Mouse (Mus musculus): ENCODE results near the gene Rfx2. TPM values are rescaled to one million over a fixed set of nuclear protein-coding genes. Genes with fewer than 3 reads are reported as not detected.
A peak's percentile ranks its signal among the peaks of the same experiment; 100 is the strongest.

Rfx2 gene
- total RNA-seq, 2 experiments from 2014 or later, result 3.0 to 4.2 TPM

DNA sequence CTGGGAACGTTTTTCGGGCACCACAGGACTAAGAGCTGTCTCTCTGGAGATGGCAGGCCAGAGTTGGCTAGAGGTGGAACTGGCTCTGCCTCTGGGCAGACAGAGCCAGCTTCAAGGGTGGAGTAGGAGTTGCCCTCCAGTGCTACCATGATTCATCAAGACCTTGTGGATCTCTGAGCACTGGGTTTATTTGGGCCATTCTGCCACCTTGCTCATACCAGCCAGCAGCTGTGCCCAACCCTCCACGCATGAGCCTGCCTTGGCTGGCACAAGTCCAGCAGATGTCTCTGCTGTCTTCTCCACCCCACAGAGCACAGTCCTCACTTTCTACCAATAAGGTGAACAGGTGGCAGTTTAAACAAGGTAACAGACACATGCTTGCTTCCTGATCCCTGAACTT, 41.9 kb downstream of the Rfx2 start:
- DNase-seq (ENCODE audit: low spot score in 2 of 2), result no peak

GRCm38 (mm10) chr17:56780291-56780978, 50.4 kb downstream of the Rfx2 start:
- no peak for DNase-seq (ENCODE audit: low spot score in 2 of 2)

DNA sequence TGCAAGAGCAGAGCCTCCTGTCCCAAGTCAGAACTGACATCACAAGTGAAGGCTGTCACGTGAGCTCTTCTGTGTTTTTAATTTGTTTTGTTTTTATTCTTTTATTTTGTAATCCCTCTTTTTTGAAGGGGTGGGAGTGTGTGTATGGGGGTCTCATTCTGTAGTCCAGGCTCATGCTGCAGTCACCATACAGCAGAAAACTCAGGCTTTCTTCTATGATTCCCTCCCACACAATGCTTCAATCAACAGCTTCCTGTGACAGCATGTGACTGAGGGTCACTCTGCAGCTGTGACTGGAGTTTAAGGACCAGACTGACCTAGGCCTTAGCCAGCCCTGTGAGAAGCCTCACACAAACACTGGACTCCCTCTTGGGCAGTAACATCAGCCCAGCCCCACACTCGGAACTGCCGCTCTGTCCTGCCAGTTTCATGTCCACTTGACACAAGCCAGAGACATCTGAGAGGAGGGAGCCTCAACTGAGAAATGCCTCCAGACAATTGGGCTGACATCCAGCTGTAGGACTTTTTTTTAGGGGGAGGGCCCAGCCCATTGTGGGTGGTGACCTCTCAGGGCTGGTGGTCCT, 51.9 kb downstream of the Rfx2 start:
- DNase-seq (ENCODE audit: low spot score in 2 of 2), result no peak

DNA sequence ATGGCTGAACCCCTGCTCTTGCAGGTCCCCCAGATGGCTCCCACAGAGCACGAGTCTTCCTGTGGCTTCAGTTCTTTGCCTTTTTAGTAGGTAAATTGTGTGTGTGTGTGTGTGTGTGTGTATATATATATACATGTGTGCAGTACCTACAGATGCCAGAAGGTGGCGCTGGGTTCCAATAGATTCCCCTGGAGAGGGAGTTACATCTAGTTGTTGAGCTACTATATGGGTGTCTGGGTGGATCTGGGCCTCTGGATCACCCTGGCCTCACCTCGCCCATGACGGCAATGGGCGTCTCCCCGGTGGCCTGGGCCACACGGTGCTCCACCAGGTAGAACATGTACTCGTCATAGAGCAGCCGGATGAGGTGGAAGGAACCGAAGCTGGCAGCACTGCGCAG, 53.2 kb downstream of the Rfx2 start:
- no peak for DNase-seq (ENCODE audit: low spot score in 2 of 2)

- no peak for DNase-seq (ENCODE audit: low spot score in 2 of 2)
Observed at GRCm38 (mm10) chr17:56769950-56770349, 60.9 kb downstream of the Rfx2 start, which contains the start of gene Prr22. Prr22 (plus strand) TSS chr17:56770250.

- DNase-seq (ENCODE audit: low spot score in 2 of 2), result no peak
Observed at GRCm38 (mm10) chr17:56768941-56769340, 61.9 kb downstream of the Rfx2 start.

- DNase-seq (ENCODE audit: low spot score in 2 of 2), result no peak
Observed at GRCm38 (mm10) chr17:56767531-56768135, 63.2 kb downstream of the Rfx2 start.

DNA sequence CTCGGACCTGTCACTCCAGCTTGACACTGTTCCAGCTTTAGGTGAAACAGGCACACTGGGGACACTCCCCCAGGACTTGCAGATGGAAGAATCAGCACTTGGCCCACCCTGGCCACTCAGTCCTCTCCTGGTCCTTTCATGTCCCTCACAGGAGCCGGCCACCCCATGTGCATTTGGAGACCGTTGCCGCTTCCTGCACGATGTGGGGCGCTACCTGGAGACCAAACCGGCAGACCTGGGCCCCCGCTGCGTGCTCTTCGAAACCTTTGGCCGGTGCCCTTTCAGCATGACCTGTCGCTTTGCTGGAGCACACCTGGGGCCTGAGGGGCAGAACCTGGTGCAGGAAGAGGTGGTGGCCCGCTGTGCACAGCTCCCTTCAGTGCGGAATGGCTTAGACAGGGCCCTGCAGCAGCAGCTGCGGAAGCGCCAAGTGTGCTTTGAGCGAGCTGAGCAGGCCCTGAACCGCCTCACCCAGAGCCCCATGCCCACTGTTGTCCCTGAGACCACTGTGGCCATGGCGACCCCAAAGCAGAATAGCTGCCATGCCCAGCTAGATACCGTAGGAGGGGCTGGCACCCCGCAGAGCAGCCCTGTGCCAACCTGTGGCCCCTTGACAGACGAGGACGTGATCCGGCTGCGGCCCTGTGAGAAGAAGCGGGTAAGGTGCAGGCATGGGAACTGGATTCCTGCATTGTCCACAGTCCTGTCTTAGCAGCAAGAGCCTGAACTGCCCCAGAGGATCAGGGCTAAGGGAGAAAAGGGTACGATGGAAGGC, 64.0 kb downstream of the Rfx2 start:
- no peak for DNase-seq (ENCODE audit: low spot score in 2 of 2)

DNA sequence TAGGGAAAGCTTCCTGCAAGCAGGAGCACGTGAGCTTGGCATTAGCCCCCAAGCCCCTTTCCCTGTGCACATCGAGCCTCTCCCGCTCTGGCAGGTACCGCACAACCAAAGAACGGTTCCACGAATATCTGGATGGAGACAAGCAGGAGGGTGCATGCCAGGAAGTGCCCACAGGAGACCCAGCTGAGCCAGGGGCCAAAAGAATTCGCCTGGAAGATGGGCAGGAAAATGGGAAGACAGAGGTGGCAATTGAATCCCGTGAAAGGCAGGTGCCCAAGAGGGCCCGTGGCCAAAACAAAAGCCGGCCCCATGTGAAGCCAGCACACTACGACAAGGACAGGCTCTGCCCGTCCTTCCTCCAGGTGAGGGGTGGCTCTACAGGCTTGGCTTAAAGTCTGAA, 65.4 kb downstream of the Rfx2 start:
- DNase-seq (ENCODE audit: low spot score in 2 of 2), result no peak

DNA sequence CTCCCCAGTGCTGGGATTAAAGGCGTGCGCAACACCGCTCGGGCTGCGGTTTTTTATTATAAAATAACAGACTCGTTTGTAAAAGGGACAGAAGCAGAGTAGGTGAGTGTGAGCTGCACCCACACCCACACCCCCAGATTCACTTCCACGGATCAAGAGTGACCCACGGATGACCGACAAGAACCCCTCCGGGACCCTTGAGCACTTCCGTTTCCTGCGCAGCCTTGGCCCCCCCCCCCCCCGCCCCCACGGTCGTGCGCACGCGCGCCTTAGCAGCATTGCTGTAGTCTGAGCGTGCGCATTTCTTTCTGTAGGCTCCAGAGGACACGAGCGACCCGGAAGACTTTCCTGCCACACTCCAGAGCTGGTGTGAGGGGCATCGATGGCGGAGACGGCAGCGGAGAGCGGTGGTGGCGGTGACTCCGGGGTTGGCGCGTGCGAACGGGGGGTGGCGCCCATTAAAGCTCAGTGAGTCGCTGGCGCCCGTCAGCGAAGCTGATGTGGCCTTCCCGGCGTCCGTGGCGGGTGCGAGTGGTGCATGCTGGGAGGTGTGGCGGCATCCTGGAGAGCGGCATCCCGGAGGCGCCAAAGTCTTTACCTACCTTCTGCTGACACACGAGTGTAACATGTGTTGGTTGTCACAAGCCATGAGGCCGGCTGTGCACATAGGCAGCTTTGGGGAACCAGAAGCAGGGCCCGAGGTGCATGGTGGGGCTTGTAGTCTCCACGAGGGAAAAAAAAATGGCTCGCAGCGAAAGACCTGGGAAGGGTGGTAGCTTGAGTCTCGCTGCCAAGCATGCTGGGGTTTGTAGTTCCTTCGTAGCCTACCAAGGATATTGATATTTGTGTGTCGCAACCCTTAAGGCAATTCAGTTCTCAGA, 66.1 kb downstream of the Rfx2 start, which contains the start of gene Dus3l:
TSS of gene Dus3l (plus strand) at position 284 of the 881 bp plus-strand sequence.
- DNase-seq (ENCODE audit: low spot score in 2 of 2), result peak; percentile 93 to 97

GRCm38 (mm10) chr17:56763741-56764250, 67.0 kb downstream of the Rfx2 start:
- peak in 1 of 2 experiments; percentile 16 for DNase-seq (ENCODE audit: low spot score in 2 of 2)

DNA sequence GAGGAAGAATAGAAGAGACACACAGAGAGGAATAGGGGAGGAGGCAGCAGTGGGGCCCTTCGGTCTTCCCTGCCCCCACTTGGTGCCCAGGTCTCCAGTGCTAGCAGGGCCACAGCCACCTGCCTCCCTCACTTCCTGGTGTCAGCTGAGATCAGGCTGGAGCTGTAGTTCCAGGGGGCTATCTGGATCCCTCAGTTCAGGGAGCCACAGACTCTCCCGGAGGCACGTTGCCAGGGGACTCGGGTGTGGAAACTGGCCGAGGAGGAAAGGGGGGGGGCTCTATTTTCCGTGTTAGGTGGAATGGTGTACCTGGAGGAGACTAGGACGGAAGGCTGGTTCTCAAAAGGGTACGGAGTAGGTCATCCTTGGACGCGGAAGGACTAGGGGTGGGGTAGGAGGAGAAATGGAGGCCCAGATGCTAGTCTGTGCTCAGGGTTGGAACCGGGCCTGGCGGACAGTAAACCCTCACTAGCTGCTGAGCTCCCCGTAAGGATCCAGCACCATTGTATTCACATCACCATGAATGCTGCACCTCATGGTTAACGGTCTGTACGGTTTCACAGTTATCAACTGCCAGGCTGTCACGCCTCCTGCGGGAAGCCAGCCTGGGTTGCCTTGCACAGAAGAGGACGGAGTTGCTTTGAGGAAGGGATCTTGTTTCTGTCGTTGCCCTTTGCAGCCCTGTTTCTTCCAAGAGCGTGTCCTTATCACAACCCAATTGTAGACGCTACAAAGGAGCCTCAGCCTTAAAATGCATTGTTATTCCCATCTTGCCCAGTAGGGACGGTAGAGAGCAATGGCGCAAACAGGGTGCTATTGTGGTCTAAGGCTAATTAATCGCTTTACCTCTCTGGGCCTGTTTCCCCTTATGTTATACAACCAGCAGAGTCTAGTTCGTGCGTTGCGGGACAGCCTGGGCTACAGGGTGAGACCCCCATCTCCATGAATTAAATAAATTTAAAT, 67.8 kb downstream of the Rfx2 start:
- DNase-seq (ENCODE audit: low spot score in 2 of 2), result peak; percentile 66 to 68

GRCm38 (mm10) chr17:56761991-56762410, 68.8 kb downstream of the Rfx2 start:
- DNase-seq (ENCODE audit: low spot score in 2 of 2), result peak; percentile 79 to 89

GRCm38 (mm10) chr17:56761077-56761476, 69.7 kb downstream of the Rfx2 start:
- no peak for DNase-seq (ENCODE audit: low spot score in 2 of 2)

GRCm38 (mm10) chr17:56759261-56759660, 71.6 kb downstream of the Rfx2 start:
- DNase-seq (ENCODE audit: low spot score in 2 of 2), result no peak

- DNase-seq (ENCODE audit: low spot score in 2 of 2), result peak; percentile 45 to 67
Observed at GRCm38 (mm10) chr17:56758132-56758531, 72.7 kb downstream of the Rfx2 start.

- DNase-seq (ENCODE audit: low spot score in 2 of 2), result peak in 1 of 2 experiments; percentile 54
Observed at GRCm38 (mm10) chr17:56757416-56758123, 73.2 kb downstream of the Rfx2 start, which contains the start of gene Nrtn. Nrtn (minus strand) TSS chr17:56757530.

DNA sequence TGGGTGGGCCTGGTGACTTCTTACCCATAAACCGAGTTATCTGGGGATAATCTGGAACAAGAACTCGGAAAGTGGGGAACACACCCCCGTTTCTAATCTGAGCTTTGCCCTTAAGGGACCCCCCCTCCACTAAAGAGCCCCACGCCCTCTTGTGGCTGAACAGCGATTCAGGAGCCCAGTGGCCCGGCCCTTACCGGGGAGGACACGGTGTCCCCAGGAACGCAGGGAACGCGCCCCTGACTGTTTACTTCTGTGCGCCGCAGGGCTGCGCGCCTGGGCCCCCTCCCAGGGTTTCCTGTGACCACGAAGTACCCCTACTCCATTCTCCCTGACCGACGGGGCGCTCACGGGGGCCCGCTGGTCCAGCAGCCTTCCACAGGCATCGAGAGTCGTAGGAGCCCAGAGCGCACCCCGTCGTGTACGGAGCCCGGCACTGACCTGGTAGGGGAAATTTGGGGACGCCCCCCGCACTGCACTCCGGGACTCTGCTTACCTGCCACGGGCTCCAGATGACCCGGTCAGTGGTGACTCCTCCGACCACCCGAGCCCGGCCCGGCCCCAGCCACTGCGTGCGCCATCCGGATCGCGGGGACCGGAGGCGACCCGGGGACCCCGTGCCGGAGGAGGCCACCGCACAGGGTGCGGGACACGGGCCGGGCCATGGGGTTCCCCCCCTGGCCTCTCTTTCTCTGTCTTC, 74.0 kb downstream of the Rfx2 start:
- DNase-seq (ENCODE audit: low spot score in 2 of 2), result no peak
